Mouse (Mus musculus): Measurements from ENCODE around the gene Slc39a11. TPM values are rescaled to one million over a fixed set of nuclear protein-coding genes. Genes with fewer than 3 reads are reported as not detected.

The Slc39a11 gene
- polyA plus RNA-seq, 1 experiment from 2014 or later, result 56.6 TPM

- Histone ChIP-seq H3K9ac (ENCODE audit: low read length) (no peak overlapping the region), H3K27ac (replicated peaks) (no peak overlapping the region), H3K27me3 (ENCODE audit: control insufficient read depth, insufficient read depth, low read length) (no peaks in the 10 kb centered on the region), H3K4me1 (replicated peaks; ENCODE audit: control insufficient read depth, insufficient read depth) (no peaks in the 10 kb centered on the region), H3K4me2 (replicated peaks; ENCODE audit: low read depth) (no peak overlapping the region), H3K4me3 (ENCODE audit: low read depth, low read length) (no peak overlapping the region), H3K36me3 (ENCODE audit: control insufficient read depth, insufficient read depth, low read length) (no peaks in the 10 kb centered on the region), H3K9me3 (ENCODE audit: control insufficient read depth, low read length) (no peaks in the 10 kb centered on the region)
- DNase-seq (ENCODE audit: low spot score) (no peak), ATAC-seq (ENCODE audit: low FRiP score, low TSS enrichment) (no peak)
- no peak for TF ChIP-seq EP300 (optimal IDR thresholded peaks at IDR 0.05)
- TF ChIP-seq CTCF (IDR thresholded peaks at IDR 0.05; ENCODE audit: low read depth), result no peak
- WGBS, result 89% methylated on average over 15 of the region's 15 CpGs
Measured at GRCm38 (mm10) chr11:113418921-113419655, 230.8 kb downstream of the Slc39a11 start.

DNA sequence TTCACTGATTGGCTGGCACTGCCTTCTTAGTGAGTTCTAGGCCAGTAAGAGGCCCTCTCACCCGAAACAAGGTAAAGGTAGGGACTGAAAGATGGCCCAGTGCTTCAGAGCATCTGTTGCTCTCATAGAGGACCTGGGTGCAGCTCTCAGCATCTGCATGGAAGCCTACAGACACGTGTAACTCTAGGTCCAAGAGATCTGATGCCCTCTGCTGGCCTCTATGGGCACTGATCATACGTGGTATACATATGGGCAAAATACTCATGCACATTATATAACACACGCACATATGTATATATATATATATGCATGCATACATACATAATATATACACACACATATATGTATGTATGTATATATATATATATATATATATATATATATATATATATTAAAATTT is 231.9 kb downstream of the Slc39a11 start:
- no peak for ATAC-seq (ENCODE audit: low FRiP score, low TSS enrichment)

DNA sequence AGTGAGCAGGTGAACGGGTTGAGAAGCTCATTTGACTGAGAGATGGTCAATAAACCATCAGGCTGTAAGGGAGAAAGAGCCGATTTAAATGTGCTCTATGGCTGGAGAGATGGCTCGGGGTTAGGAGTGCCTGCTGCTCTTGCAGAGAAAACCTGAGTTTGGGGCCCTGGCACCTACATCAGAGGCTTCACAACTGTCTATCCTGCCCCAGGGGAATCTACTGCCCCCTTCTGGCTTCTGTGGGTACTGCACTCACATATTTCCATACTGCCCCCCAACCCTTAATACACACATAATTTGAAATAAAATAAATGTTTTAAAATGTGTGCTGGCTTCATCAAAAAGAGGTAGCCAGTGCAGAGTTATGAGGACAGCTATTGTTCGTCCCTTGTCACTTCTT is 237.3 kb downstream of the Slc39a11 start:
- Histone ChIP-seq H3K4me2 (replicated peaks; ENCODE audit: low read depth) (no peak overlapping the region), H3K9ac (ENCODE audit: low read length) (no peak overlapping the region), H3K36me3 (ENCODE audit: control insufficient read depth, insufficient read depth, low read length) (no peaks in the 10 kb centered on the region), H3K9me3 (ENCODE audit: control insufficient read depth, low read length) (no peaks in the 10 kb centered on the region), H3K27ac (replicated peaks) (no peak overlapping the region), H3K4me3 (ENCODE audit: low read depth, low read length) (no peak overlapping the region), H3K4me1 (replicated peaks; ENCODE audit: control insufficient read depth, insufficient read depth) (no peaks in the 10 kb centered on the region), H3K27me3 (ENCODE audit: control insufficient read depth, insufficient read depth, low read length) (no peaks in the 10 kb centered on the region)
- 92% methylated on average over 4 of the region's 4 CpGs for WGBS
- DNase-seq (ENCODE audit: low spot score) (no peak), ATAC-seq (ENCODE audit: low FRiP score, low TSS enrichment) (no peak)
- TF ChIP-seq EP300 (optimal IDR thresholded peaks at IDR 0.05), result no peak
- peak; percentile 62 for TF ChIP-seq CTCF (IDR thresholded peaks at IDR 0.05; ENCODE audit: low read depth)

More for the DNA sequence above, 231.9 kb downstream of the Slc39a11 start:
- H3K27me3 ChIP-seq (ENCODE audit: control insufficient read depth, insufficient read depth, low read length), result no peaks in the 10 kb centered on the region
- no peak overlapping the region for H3K4me2 ChIP-seq (replicated peaks; ENCODE audit: low read depth)
- H3K27ac ChIP-seq (replicated peaks), result no peak overlapping the region
- WGBS, result 83% methylated on average over 4 of the region's 4 CpGs
- H3K36me3 ChIP-seq (ENCODE audit: control insufficient read depth, insufficient read depth, low read length), result no peaks in the 10 kb centered on the region
- no peak for DNase-seq (ENCODE audit: low spot score)
- no peak overlapping the region for H3K4me3 ChIP-seq (ENCODE audit: low read depth, low read length)
- no peaks in the 10 kb centered on the region for H3K4me1 ChIP-seq (replicated peaks; ENCODE audit: control insufficient read depth, insufficient read depth)
- no peak overlapping the region for H3K9ac ChIP-seq (ENCODE audit: low read length)
- H3K9me3 ChIP-seq (ENCODE audit: control insufficient read depth, low read length), result no peaks in the 10 kb centered on the region
- TF ChIP-seq CTCF (IDR thresholded peaks at IDR 0.05; ENCODE audit: low read depth), result peak; percentile 35
- no peak for TF ChIP-seq EP300 (optimal IDR thresholded peaks at IDR 0.05)

DNA sequence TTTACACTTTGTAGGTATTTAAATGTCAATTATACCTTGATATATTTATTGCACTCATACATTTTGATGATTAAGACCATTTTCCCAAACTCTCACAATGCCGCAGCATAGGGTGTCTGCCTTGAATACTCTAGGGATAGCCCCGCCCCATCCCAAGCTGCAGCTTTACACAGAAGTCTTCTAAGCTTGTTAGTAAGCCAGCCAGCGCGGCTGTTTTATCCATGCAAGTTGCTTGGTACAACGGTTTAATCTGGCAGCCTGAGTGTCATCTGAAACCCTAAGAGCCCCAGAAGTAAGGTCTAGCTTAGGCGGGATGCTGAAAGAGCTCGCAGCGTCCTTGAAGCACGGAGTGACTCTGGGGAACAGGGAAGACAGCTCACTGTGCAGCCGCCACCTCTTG is 238.1 kb downstream of the Slc39a11 start:
- Histone ChIP-seq H3K4me2 (replicated peaks; ENCODE audit: low read depth) (no peak overlapping the region), H3K27me3 (ENCODE audit: control insufficient read depth, insufficient read depth, low read length) (no peaks in the 10 kb centered on the region), H3K4me3 (ENCODE audit: low read depth, low read length) (no peak overlapping the region), H3K9me3 (ENCODE audit: control insufficient read depth, low read length) (no peaks in the 10 kb centered on the region), H3K9ac (ENCODE audit: low read length) (no peak overlapping the region), H3K4me1 (replicated peaks; ENCODE audit: control insufficient read depth, insufficient read depth) (no peaks in the 10 kb centered on the region), H3K27ac (replicated peaks) (no peak overlapping the region), H3K36me3 (ENCODE audit: control insufficient read depth, insufficient read depth, low read length) (no peaks in the 10 kb centered on the region)
- no peak for TF ChIP-seq EP300 (optimal IDR thresholded peaks at IDR 0.05)
- TF ChIP-seq CTCF (IDR thresholded peaks at IDR 0.05; ENCODE audit: low read depth), result no peak
- 80% methylated on average over 10 of the region's 10 CpGs for WGBS
- no peak for ATAC-seq (ENCODE audit: low FRiP score, low TSS enrichment)
- DNase-seq (ENCODE audit: low spot score), result no peak

DNA sequence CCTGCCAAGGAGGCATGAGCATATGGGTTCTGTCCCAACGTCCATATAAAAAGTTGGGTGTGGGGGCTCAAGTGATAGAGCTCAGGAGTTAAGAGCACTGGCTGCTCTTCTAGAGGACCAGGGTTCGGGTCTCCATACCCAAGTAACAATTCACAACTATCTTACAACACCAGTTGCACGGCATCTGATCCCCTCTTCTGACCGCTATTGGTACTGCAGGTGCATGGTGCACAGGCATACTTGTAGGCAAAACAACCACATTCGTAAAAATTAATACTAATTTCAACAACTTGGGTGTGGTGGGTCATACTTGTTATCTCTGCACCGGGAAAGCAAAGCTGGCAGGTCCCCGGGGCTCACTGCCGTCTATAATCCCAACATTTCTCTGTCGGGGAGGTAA is 240.8 kb downstream of the Slc39a11 start:
- no peak for TF ChIP-seq EP300 (optimal IDR thresholded peaks at IDR 0.05)
- TF ChIP-seq CTCF (IDR thresholded peaks at IDR 0.05; ENCODE audit: low read depth), result peak; percentile 61
- H3K4me1 ChIP-seq (replicated peaks; ENCODE audit: control insufficient read depth, insufficient read depth), result no peaks in the 10 kb centered on the region
- no peak overlapping the region for H3K4me2 ChIP-seq (replicated peaks; ENCODE audit: low read depth)
- 87% methylated on average over 9 of the region's 9 CpGs for WGBS
- no peak overlapping the region for H3K27ac ChIP-seq (replicated peaks)
- no peaks in the 10 kb centered on the region for H3K36me3 ChIP-seq (ENCODE audit: control insufficient read depth, insufficient read depth, low read length)
- DNase-seq (ENCODE audit: low spot score) (peak; percentile 34), ATAC-seq (ENCODE audit: low FRiP score, low TSS enrichment) (no peak)
- no peaks in the 10 kb centered on the region for H3K9me3 ChIP-seq (ENCODE audit: control insufficient read depth, low read length)
- H3K9ac ChIP-seq (ENCODE audit: low read length), result no peak overlapping the region
- H3K4me3 ChIP-seq (ENCODE audit: low read depth, low read length), result no peak overlapping the region
- H3K27me3 ChIP-seq (ENCODE audit: control insufficient read depth, insufficient read depth, low read length), result no peaks in the 10 kb centered on the region

- DNase-seq (ENCODE audit: low spot score) (no peak), ATAC-seq (ENCODE audit: low FRiP score, low TSS enrichment) (no peak)
- no peak for TF ChIP-seq EP300 (optimal IDR thresholded peaks at IDR 0.05)
- no peak for TF ChIP-seq CTCF (IDR thresholded peaks at IDR 0.05; ENCODE audit: low read depth)
- H3K36me3 ChIP-seq (ENCODE audit: control insufficient read depth, insufficient read depth, low read length), result no peaks in the 10 kb centered on the region
- 96% methylated on average over 4 of the region's 4 CpGs for WGBS
- H3K9ac ChIP-seq (ENCODE audit: low read length), result no peak overlapping the region
- no peaks in the 10 kb centered on the region for H3K9me3 ChIP-seq (ENCODE audit: control insufficient read depth, low read length)
- no peak overlapping the region for H3K4me2 ChIP-seq (replicated peaks; ENCODE audit: low read depth)
- no peak overlapping the region for H3K27ac ChIP-seq (replicated peaks)
- no peaks in the 10 kb centered on the region for H3K4me1 ChIP-seq (replicated peaks; ENCODE audit: control insufficient read depth, insufficient read depth)
- H3K27me3 ChIP-seq (ENCODE audit: control insufficient read depth, insufficient read depth, low read length), result no peaks in the 10 kb centered on the region
- H3K4me3 ChIP-seq (ENCODE audit: low read depth, low read length), result no peak overlapping the region
Measured at GRCm38 (mm10) chr11:113407474-113407873, 242.4 kb downstream of the Slc39a11 start.
